Mouse (Mus musculus) CD4-positive, CD25-positive, alpha-beta regulatory T cell, adult 2 months (primary cell): ENCODE measurements around the gene Hist1h1d.
A peak's percentile ranks its signal among the peaks of the same experiment; 100 is the strongest.
"Not testable (repeated sequence)": the region's sequence is repeated elsewhere in the genome, so short reads cannot be mapped to it uniquely, and the experiment has no call there.

ENCODE experiments used
- DNase-seq: peaks from one replicate; pipeline ENCODE4 v3.0.0-alpha.2; 2012; ENCODE audit warnings: low read depth, low spot score

Gene Hist1h1d

DNA sequence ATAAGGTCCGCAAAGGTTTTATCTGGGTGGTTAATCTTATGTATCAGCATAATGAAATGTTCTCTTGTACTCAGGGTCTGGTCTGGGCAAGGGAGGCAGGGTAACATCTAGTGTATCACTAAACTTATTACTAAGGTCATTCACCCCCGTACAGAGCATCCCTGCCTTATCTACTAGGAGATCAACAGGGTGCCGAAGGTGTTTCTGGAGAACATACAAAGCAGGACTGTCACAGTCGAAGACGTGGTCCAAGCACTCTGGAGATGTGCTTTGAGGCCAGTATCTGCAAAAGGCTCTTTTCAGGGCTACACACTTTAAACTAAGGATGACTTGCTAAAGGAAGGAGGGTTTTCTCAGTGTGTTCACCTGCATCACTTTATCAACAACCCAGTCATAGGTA is 6.4 kb upstream of the Hist1h1d start:
- no peak for DNase-seq

- DNase-seq = peak; percentile 11
Observed at GRCm38 (mm10) chr13:23550761-23551145, 2.3 kb upstream of the Hist1h1d start.

DNA sequence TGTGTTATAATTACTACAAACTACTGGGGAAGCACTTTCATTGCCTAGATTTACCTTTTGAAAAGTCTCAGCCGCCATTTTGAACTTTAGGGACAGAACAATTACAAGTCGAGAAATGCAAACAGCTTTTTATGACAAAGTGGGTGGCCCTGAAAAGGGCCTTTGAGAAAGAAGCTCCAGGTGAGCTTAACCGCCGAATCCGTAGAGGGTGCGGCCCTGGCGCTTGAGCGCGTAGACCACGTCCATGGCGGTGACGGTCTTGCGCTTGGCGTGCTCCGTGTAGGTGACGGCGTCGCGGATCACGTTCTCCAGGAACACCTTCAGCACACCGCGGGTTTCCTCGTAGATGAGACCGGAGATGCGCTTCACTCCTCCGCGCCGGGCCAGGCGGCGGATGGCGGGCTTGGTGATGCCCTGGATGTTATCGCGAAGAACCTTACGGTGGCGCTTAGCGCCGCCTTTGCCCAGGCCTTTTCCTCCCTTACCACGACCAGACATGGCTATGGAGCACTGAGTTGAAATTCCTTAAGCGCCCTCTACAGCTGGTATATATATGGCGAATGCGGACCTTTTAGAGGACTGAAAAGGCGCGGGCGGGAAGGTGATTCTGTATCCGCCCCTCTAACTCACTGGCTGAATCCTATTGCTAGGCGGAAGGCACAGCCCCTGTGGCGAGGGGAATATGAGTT is 1.8 kb upstream of the Hist1h1d start, which contains the start of gene Hist1h4f:
TSS of gene Hist1h4f (minus strand) at position 503 of the 689 bp plus-strand sequence.
- peak; percentile 87 for DNase-seq

GRCm38 (mm10) chr13:23551931-23552914 is 839 bp upstream of the Hist1h1d start:
- no peak for DNase-seq

GRCm38 (mm10) chr13:23554393-23554792 is 1.3 kb downstream of the Hist1h1d start:
- DNase-seq = no peak

DNA sequence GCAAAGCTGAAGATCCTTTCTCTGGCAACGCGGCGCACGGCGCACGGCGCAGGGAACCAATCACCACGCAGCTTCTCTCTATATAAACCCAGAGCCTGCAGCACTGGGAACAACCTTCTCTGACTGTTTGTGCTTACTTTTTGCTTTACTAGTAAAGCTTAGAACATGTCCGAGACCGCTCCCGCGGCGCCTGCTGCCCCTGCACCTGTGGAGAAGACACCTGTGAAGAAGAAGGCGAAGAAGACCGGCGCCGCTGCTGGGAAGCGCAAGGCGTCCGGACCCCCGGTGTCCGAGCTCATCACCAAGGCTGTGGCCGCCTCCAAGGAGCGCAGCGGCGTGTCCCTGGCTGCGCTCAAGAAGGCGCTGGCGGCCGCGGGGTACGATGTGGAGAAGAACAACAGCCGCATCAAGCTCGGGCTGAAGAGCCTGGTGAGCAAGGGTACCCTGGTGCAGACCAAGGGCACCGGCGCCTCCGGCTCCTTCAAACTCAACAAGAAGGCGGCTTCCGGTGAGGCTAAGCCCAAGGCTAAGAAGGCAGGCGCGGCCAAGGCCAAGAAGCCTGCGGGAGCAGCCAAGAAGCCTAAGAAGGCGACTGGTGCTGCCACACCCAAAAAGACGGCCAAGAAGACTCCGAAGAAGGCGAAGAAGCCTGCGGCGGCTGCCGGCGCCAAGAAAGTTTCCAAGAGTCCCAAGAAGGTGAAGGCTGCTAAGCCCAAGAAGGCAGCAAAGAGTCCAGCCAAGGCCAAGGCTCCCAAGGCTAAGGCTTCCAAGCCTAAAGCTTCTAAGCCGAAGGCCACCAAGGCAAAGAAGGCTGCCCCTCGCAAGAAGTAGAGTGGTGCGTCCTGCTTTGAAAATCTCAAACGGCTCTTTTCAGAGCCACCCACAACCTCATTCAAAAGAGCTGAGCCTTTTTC is 2.1 kb downstream of the Hist1h1d start:
- peak; percentile 82 for DNase-seq

- peak; percentile 87 for DNase-seq
Observed at GRCm38 (mm10) chr13:23555839-23556416, 2.9 kb downstream of the Hist1h1d start.

- DNase-seq = no peak
Observed at GRCm38 (mm10) chr13:23556906-23557305, 3.8 kb downstream of the Hist1h1d start.

DNA sequence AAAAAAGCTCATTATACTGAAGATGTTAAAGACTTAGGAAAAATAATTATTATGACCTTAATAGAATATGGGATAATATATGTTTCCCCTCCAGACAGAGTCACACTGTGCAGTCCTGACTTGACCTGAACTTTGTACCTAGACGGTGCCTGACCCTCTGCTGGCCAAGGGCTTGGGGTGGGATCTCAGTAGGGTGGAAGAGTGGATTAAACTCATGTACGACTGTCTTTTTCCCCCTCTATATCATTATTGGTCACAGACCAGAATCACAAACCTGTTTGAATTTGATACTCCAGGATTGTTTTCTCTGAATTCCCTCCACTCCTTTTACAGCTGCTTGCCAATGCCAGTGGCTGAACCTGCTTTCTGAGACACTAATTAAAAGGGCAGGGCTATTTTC is 7.6 kb downstream of the Hist1h1d start:
- not testable (repeated sequence) for DNase-seq

- not testable (repeated sequence) for DNase-seq
Observed at GRCm38 (mm10) chr13:23561531-23561882, 8.4 kb downstream of the Hist1h1d start.

- DNase-seq = peak; percentile 96
Observed at GRCm38 (mm10) chr13:23561883-23562659, 9.0 kb downstream of the Hist1h1d start, which contains the start of gene Hist1h3e. Gene Hist1h3e, minus strand, starts transcription at chr13:23562369.

- DNase-seq = peak; percentile 67
Observed at GRCm38 (mm10) chr13:23562699-23563462, 9.8 kb downstream of the Hist1h1d start.

- no peak for DNase-seq
Observed at GRCm38 (mm10) chr13:23564482-23564881, 11.4 kb downstream of the Hist1h1d start.

DNA sequence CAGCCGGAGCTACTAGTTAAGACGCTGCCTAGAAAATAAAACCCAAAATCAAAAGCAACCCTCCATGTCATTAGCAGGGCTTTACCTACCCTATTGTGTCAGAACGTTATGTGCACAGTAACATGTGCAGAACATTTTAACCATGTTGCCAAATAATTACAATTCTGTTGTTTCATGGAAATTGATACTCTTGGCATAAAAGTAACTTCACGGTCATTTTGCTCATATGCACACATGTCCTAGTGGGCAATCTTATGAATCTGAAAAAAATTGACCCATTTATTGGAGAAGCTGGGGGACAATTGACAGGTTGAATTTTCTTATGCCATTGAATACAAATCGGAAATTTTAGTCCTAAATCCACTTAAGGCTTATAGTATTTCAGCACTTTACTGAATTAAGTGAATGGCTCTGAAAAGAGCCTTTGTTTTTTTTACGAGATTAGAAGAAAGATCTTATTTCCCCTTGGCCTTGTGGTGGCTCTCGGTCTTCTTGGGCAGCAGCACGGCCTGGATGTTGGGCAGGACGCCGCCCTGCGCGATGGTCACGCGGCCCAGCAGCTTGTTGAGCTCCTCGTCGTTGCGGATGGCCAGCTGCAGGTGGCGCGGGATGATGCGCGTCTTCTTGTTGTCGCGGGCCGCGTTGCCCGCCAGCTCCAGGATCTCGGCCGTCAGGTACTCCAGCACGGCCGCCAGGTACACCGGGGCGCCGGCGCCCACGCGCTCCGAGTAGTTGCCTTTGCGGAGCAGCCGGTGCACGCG is 17.4 kb downstream of the Hist1h1d start:
- DNase-seq = not testable (repeated sequence)

DNA sequence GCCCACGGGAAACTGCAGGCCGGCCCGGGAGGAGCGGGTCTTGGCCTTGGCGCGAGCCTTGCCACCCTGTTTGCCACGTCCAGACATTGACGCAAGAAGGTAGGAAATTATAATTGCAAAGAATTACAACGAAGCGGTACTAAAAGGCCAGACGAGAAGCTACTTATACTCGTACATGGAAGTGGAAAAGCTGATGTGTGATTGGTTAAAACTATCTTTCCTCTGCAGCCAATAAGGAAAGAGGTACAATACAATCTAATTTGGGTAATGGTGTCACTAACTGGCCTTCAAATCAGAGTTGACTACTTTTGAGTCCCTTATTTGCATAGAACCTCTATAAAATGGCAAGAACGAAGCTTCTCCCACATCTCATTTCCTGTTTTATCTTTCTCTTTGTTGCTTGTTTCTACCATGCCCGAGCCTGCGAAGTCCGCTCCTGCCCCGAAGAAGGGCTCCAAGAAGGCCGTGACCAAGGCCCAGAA is 18.0 kb downstream of the Hist1h1d start, which contains the start of the genes Hist1h2ae and Hist1h2bg:
TSS of gene Hist1h2ae (minus strand) at position 199 of the 482 bp plus-strand sequence.
TSS of gene Hist1h2bg (plus strand) at position 375 of the 482 bp plus-strand sequence.
- DNase-seq = peak; percentile 89

DNA sequence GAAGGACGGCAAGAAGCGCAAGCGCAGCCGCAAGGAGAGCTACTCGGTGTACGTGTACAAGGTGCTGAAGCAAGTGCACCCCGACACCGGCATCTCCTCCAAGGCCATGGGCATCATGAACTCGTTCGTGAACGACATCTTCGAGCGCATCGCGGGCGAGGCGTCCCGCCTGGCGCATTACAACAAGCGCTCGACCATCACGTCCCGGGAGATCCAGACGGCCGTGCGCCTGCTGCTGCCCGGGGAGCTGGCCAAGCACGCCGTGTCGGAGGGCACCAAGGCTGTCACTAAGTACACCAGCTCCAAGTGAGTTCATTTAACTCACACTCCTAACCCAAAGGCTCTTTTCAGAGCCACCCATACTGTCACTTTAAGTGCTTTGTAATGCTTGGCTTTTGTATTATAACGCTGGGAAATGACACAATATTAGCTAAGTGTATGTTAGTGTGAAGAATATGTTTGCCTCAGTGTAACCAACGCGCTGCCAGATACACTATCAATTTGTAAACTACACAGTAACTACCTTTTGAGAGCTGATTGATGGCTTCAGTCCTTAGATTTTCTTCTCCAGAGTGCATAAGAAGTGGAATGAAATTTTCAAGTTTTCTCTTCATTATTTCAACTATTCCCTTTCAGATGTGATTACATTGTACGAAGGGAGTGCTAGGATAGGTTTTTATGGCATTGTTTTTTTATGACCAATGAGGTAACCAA is 18.6 kb downstream of the Hist1h1d start:
- not testable (repeated sequence) for DNase-seq

- no peak for DNase-seq
Observed at GRCm38 (mm10) chr13:23572218-23573033, 19.4 kb downstream of the Hist1h1d start.
